34 mouse cellular contexts compared by ENCODE assay signal in the genomic region with DNA sequence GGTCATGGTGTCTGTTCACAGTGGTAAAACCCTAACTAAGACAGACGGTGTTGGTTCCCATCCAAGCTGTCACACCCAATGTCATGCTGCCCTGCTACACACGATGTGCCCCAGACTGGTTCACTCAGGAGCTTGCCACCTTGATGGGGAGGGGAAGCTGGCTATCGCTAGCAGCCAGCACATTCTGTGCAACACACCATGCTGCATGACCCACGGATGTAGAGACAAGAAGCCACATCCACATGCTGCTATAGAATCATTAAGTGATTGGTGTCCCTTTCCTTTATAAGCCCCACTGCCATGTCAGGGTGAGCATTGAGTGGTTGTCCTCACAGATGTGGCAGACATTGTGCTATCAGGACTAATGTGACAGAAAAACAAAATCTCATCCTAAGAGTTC.
"Had no signal": no experiment of that assay in that cellular context is flagged by ENCODE, and none has a peak within 500 bp of the region (broad histone marks: within the 10 kb centered on the region; RNA-seq: fewer than 3 reads in every experiment).

No protein-coding gene starts in this region.

- H3K27ac ChIP-seq: heart, embryonic 10.5 days; heart, embryonic 13.5 days; heart, embryonic 15.5 days; hindbrain, embryonic 10.5 days; hindbrain, embryonic 12.5 days; hindbrain, embryonic 13.5 days; hindbrain, embryonic 14.5 days; hindbrain, embryonic 15.5 days; hindbrain, postnatal 0 days; intestine, embryonic 15.5 days; kidney, embryonic 15.5 days; kidney, postnatal 0 days; layer of hippocampus, adult 2 months had no signal

- H3K4me1 ChIP-seq: heart, embryonic 12.5 days; hindbrain, embryonic 12.5 days; hindbrain, embryonic 13.5 days; hindbrain, embryonic 15.5 days; intestine, embryonic 15.5 days had no signal

- H3K27me3 ChIP-seq: heart, embryonic 12.5 days; heart, embryonic 15.5 days; hindbrain, embryonic 12.5 days; hindbrain, embryonic 13.5 days; hindbrain, embryonic 15.5 days; intestine, embryonic 15.5 days; kidney, embryonic 15.5 days had no signal

- H3K36me3 ChIP-seq: heart, embryonic 10.5 days; heart, embryonic 12.5 days; heart, embryonic 13.5 days; heart, embryonic 15.5 days; hindbrain, embryonic 10.5 days; hindbrain, embryonic 12.5 days; hindbrain, embryonic 13.5 days; hindbrain, embryonic 15.5 days; intestine, embryonic 15.5 days; kidney, embryonic 15.5 days had no signal

- H3K9me3 ChIP-seq: heart, embryonic 10.5 days; heart, embryonic 12.5 days; heart, embryonic 13.5 days; heart, embryonic 15.5 days; hindbrain, embryonic 10.5 days; hindbrain, embryonic 12.5 days; hindbrain, embryonic 13.5 days; hindbrain, embryonic 15.5 days; intestine, embryonic 15.5 days; kidney, embryonic 15.5 days had no signal

- ATAC-seq: hindbrain, embryonic 16.5 days; hindbrain, postnatal 0 days; inflammation-experienced regulatory T-cells, adult 6 months; intestine, embryonic 15.5 days; intestine, embryonic 16.5 days; intestine, postnatal 0 days had no signal

- H3K4me3 ChIP-seq: heart, embryonic 10.5 days; heart, embryonic 12.5 days; heart, embryonic 13.5 days; heart, embryonic 15.5 days; hindbrain, embryonic 10.5 days; hindbrain, embryonic 12.5 days; hindbrain, embryonic 13.5 days; hindbrain, embryonic 15.5 days; intestine, embryonic 15.5 days; kidney, embryonic 15.5 days; layer of hippocampus, adult 2 months had no signal

- H3K4me2 ChIP-seq: heart, embryonic 12.5 days; heart, embryonic 13.5 days; heart, embryonic 15.5 days; hindbrain, embryonic 12.5 days; hindbrain, embryonic 13.5 days; hindbrain, embryonic 14.5 days; hindbrain, embryonic 15.5 days; intestine, embryonic 15.5 days; kidney, embryonic 15.5 days had no signal

- DNase-seq: heart, postnatal 10 days; heart, postnatal 14 days; heart, postnatal 36 days; heart, postnatal 4 days; kidney, adult 11 months; kidney, adult 18-20 months; kidney, adult 2 months; kidney, adult 8-10 months; kidney, adult 9 months; kidney, postnatal 10 days; kidney, postnatal 14 days; kidney, postnatal 25 days; kidney, postnatal 36 days; kidney, postnatal 4 days; layer of hippocampus, adult 9-11 months; layer of hippocampus, postnatal 36 days had no signal

- H3K9ac ChIP-seq: heart, embryonic 12.5 days; heart, embryonic 13.5 days; heart, embryonic 15.5 days; hindbrain, embryonic 12.5 days; hindbrain, embryonic 13.5 days; hindbrain, embryonic 14.5 days; hindbrain, embryonic 15.5 days; intestine, embryonic 15.5 days; kidney, embryonic 15.5 days had no signal
